Mouse (Mus musculus) olfactory bulb, adult 2 months (tissue): ENCODE measurements around the gene Arhgap22.

ENCODE experiments used
- CTCF ChIP-seq: fragments of 200-500 bp; IDR thresholded peaks from 2 replicates; pipeline ENCODE4 v1.5.1; 2012; ENCODE audit warnings: low read depth, mild to moderate bottlenecking, low read length, moderate library complexity; ENCODE audit not compliant: insufficient read depth
- POLR2A ChIP-seq: fragments of 200-500 bp; IDR thresholded peaks from 2 replicates; pipeline ENCODE4 v1.6.1; 2012; ENCODE audit warnings: mild to moderate bottlenecking, low read depth, low read length, moderate library complexity; ENCODE audit not compliant: insufficient read depth

DNA sequence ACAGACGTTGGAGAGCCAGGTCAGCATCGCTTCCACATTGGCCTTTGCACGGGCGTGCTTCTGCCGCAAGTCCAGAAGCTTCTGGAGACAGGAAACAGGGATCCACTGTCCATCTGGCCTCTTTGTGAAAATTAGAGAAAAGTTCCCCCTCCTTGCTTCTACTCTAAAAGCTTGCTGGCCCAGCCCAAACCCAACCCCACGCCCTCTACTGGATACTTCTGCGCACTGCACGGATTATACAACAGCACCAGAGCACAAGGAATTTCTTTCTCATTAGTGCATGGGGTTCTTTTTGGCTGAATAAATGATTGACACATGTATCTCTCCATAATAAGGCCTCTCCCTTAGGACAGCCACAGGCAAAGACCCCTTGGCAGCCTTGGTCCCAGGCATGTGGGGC lies 32.6 kb downstream of the Arhgap22 start:
- TF ChIP-seq CTCF (peak; percentile 7; the same call in 1 of the 2 replicates), POLR2A (no peak)
